Mouse (Mus musculus): ENCODE results near the gene Osr1.

DNA sequence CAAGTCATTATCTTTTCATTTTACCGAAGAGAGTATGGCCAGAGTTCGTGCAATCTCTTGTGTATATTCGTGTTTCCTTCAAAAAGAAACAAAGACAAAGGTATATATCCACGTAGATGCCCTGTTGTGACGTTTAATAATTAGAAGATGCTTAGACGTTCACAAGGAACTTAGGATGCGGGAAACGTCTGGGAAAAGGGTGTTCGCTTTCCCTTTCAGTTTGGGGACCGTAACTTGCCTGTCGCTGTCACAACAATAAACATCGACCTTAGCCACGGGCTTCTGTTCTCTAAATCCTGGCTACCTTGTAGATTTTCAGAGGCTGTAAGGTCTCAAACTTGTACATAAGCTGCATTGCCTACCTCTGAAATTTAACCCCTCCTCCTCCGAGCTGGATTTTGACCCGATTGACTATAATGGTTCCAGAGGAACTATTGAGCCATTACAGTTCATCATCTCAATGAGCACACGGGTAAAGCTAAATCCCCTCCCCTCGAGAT is 630 bp downstream of the Osr1 start:
- no peak for TF ChIP-seq CTCF (IDR thresholded peaks at IDR 0.05 in 2 of 3, conservative IDR thresholded peaks at IDR 0.05 in 1 of 3; ENCODE audit: control insufficient read depth in 1 of 3, insufficient read depth in 1 of 3, low read depth in 2 of 3, low read length in 3 of 3, poor library complexity in 1 of 3, severe bottlenecking in 1 of 3)
- TF ChIP-seq ETS1 (IDR thresholded peaks at IDR 0.05; ENCODE audit: low read depth, low read length): no peak
- TF ChIP-seq KAT2A (conservative IDR thresholded peaks at IDR 0.05; ENCODE audit: low read depth, low read length): no peak
- TF ChIP-seq CHD1 (IDR thresholded peaks at IDR 0.05; ENCODE audit: low read depth, low read length): no peak
- TF ChIP-seq SMC3 (IDR thresholded peaks at IDR 0.05; ENCODE audit: low read depth, low read length): no peak
- no peak for TF ChIP-seq POLR2A (IDR thresholded peaks at IDR 0.05; ENCODE audit: control insufficient read depth in 1 of 2, insufficient read depth in 1 of 2, low read depth in 1 of 2, low read length in 2 of 2, poor library complexity in 1 of 2)
- TF ChIP-seq EP300 (IDR thresholded peaks at IDR 0.05; ENCODE audit: low read depth in 1 of 2, low read length in 2 of 2): no peak
- TF ChIP-seq RCOR1 (IDR thresholded peaks at IDR 0.05; ENCODE audit: low read depth, low read length): no peak
- TF ChIP-seq MAZ (IDR thresholded peaks at IDR 0.05; ENCODE audit: low read depth, low read length): no peak
- TF ChIP-seq TAL1 (IDR thresholded peaks at IDR 0.05; ENCODE audit: low read length): no peak
- no peak for TF ChIP-seq JUND (IDR thresholded peaks at IDR 0.05; ENCODE audit: low read depth, low read length)
- TF ChIP-seq USF2 (IDR thresholded peaks at IDR 0.05; ENCODE audit: borderline replicate concordance in 1 of 2, insufficient read depth in 1 of 2, low read depth in 1 of 2, low read length in 2 of 2): no peak
- TF ChIP-seq TCF12 (IDR thresholded peaks at IDR 0.05; ENCODE audit: low read depth, low read length): no peak
